Mouse (Mus musculus): ENCODE data around the gene Aldh1a3. TPM values are rescaled to one million over a fixed set of nuclear protein-coding genes. Genes with fewer than 3 reads are reported as not detected.

Gene Aldh1a3
- polyA plus RNA-seq, 1 experiment from 2014 or later, result 2.9 TPM

DNA sequence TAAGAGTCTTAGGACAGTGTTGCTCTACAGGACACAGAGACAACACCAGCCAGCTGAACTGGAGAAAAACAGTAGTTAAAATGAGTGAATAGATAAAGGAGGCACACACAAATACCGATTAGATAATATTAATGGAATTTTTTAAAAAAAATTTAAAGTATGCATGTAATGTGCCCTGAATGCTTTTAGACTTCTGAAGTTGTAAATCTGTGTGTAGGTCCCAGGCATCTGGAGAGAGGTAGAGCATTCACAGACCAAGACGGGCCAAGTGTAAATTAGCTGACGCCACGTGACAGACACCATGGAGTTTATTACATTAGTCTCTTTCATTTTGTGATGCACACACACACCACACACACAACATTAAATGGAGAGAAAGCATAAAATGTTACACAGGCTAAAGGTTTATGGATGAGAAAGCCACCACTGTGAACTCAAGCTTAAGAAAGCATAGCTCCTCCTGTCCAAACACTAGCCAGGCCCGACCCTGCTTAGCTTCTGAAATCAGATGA is 57.3 kb downstream of the Aldh1a3 start:
- Histone ChIP-seq H3K27ac (ENCODE audit: low read depth, low read length) (peak overlapping the region; percentile 48; the same call in 1 of the 2 replicates), H3K9me3 (ENCODE audit: control insufficient read depth, low read length) (no peaks in the 10 kb centered on the region), H3K4me1 (replicated peaks; ENCODE audit: control insufficient read depth, insufficient read depth, low read length) (peaks cover 2% of the 10 kb centered on the region), H3K4me3 (ENCODE audit: low read depth, low read length) (no peak overlapping the region), H3K4me2 (no peak overlapping the region), H3K36me3 (ENCODE audit: control insufficient read depth, insufficient read depth, low read length) (no peaks in the 10 kb centered on the region), H3K27me3 (replicated peaks; ENCODE audit: control insufficient read depth, insufficient read depth, low read length) (no peaks in the 10 kb centered on the region), H3K9ac (ENCODE audit: low read depth, low read length) (no peak overlapping the region)
- 71% methylated on average over 5 of the region's 5 CpGs for WGBS
- DNase-seq (ENCODE audit: low spot score), result no peak
- no peak for ATAC-seq (replicated peaks; ENCODE audit: low FRiP score)

DNA sequence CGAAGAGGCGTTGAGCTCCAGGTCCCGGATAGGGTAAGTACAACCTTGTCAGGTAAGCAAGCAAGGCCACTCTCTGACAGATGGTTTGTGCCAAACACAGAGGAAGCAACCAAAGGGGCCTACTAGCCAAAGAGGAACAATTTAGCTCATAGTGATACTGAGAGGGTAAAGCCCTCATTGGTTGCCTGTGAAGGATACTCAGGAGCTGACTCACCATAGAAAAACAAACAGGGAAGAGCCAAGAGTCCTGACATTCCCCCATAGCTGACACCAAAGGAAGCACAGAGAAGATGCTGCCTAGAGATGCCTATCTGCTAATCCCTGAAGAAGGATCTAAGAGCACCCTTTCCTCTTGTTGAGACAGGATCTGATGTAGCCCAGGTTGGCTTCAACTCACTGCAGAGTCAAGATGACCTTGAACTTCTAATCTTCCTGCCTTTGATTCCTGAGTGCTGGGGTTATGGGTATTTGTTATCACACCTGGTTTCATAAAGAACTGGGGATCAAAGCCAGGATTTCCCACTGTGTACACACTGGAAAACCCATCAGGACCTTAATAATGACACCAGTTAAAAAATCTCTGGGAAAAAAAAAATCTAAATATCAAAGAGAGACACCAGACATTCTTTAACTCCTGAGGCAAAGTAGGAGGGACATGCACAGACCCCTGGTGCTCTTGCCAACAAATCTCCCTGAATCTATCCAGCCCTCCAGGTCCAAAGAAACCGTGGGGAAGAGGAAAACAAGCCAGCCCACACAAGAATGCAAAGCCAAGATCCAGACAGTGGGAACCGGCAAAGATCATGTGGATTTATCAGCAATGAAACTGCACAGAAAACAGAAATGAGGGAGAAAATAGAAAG is 58.0 kb downstream of the Aldh1a3 start:
- Histone ChIP-seq H3K4me1 (replicated peaks; ENCODE audit: control insufficient read depth, insufficient read depth, low read length) (peaks cover 2% of the 10 kb centered on the region), H3K36me3 (ENCODE audit: control insufficient read depth, insufficient read depth, low read length) (no peaks in the 10 kb centered on the region), H3K4me2 (no peak overlapping the region), H3K9ac (ENCODE audit: low read depth, low read length) (no peak overlapping the region), H3K27ac (ENCODE audit: low read depth, low read length) (no peak overlapping the region), H3K27me3 (replicated peaks; ENCODE audit: control insufficient read depth, insufficient read depth, low read length) (no peaks in the 10 kb centered on the region), H3K9me3 (ENCODE audit: control insufficient read depth, low read length) (no peaks in the 10 kb centered on the region), H3K4me3 (ENCODE audit: low read depth, low read length) (no peak overlapping the region)
- ATAC-seq (replicated peaks; ENCODE audit: low FRiP score) (no peak), DNase-seq (ENCODE audit: low spot score) (no peak)
- 73% methylated on average over 5 of the region's 5 CpGs for WGBS

DNA sequence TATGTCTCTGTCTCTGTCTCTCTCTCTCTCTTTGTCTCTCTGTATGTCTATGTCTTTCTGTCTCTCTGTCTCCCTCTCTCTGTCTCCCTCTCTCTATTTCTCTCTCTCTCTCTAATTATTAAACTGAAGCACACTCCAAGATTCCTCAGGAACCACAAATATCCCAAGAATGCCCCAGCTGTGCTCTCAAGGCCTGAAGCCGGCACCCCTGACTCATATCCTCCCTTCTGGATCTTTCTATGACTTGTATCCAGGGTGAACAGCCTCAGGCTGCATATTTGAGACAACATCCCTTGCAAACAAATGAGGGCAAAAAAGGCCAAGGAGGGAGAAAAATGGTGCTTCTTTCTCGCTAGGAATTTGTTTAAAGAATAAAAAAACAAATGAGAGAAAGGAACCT is 61.4 kb downstream of the Aldh1a3 start, which contains the start of gene Gm10974:
TSS of gene Gm10974 (plus strand) at position 2 of the 400 bp plus-strand sequence.
- Histone ChIP-seq H3K27ac (ENCODE audit: low read depth, low read length) (peak within 1 kb of the TSS; percentile 21; the same call in 1 of the 2 replicates), H3K9me3 (ENCODE audit: control insufficient read depth, low read length) (no peaks in the 10 kb centered on the region), H3K4me3 (ENCODE audit: low read depth, low read length) (no peak within 1 kb of the TSS), H3K4me1 (replicated peaks; ENCODE audit: control insufficient read depth, insufficient read depth, low read length) (peaks cover 2% of the 10 kb centered on the region), H3K27me3 (replicated peaks; ENCODE audit: control insufficient read depth, insufficient read depth, low read length) (no peaks in the 10 kb centered on the region), H3K36me3 (ENCODE audit: control insufficient read depth, insufficient read depth, low read length) (no peaks in the 10 kb centered on the region), H3K4me2 (no peak within 1 kb of the TSS), H3K9ac (ENCODE audit: low read depth, low read length) (no peak within 1 kb of the TSS)
- 59% methylated on average over 2 of the region's 2 CpGs for WGBS
- DNase-seq (ENCODE audit: low spot score) (no peak), ATAC-seq (replicated peaks; ENCODE audit: low FRiP score) (no peak)

DNA sequence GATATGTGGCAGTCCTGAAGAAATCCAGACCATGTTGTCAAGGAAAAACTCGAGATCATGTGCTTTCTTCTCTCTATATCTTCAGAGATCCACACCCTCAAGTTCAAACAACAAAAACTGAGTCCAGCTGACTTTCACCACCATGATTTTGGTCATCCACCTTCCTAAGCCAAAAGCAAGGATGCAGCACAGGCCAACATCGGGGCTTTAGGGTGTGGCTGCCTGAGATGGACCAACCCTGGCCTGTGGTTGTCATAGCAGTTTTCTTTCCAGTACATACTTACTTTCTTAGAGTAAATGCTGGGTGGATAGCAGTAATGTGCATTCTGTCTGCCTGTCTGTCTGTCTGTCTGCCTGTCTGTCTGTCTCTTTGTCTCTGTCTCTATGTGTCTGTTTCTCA is 61.9 kb downstream of the Aldh1a3 start:
- Histone ChIP-seq H3K4me2 (no peak overlapping the region), H3K4me1 (replicated peaks; ENCODE audit: control insufficient read depth, insufficient read depth, low read length) (peaks cover 2% of the 10 kb centered on the region), H3K9ac (ENCODE audit: low read depth, low read length) (no peak overlapping the region), H3K9me3 (ENCODE audit: control insufficient read depth, low read length) (no peaks in the 10 kb centered on the region), H3K4me3 (ENCODE audit: low read depth, low read length) (no peak overlapping the region), H3K27ac (ENCODE audit: low read depth, low read length) (peak overlapping the region; percentile 21; the same call in 1 of the 2 replicates), H3K27me3 (replicated peaks; ENCODE audit: control insufficient read depth, insufficient read depth, low read length) (no peaks in the 10 kb centered on the region), H3K36me3 (ENCODE audit: control insufficient read depth, insufficient read depth, low read length) (no peaks in the 10 kb centered on the region; the same call in 1 of the 2 replicates)
- WGBS, result 74% methylated on average over 2 of the region's 2 CpGs
- no peak for DNase-seq (ENCODE audit: low spot score)
- no peak for ATAC-seq (replicated peaks; ENCODE audit: low FRiP score)

DNA sequence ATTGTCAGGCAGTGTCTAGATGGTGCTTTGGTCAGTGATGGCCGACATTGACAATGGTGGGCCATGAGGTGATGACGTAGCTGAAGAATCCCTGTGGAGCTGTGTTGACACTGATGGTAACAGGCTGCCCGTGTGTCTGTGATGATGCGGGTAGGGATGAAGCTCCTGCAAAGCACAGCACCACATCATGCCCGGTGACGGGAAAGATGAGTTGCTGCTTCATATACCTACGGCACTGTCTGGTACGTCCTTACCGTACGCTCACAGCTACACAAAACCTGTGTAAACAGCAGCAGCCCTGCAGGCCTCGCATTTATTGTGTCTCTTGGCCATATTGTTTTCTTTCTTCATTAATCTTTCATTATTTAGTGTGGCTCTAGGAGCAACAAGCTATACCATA is 62.8 kb downstream of the Aldh1a3 start:
- Histone ChIP-seq H3K27ac (ENCODE audit: low read depth, low read length) (no peak overlapping the region), H3K9ac (ENCODE audit: low read depth, low read length) (no peak overlapping the region), H3K27me3 (replicated peaks; ENCODE audit: control insufficient read depth, insufficient read depth, low read length) (no peaks in the 10 kb centered on the region), H3K4me3 (ENCODE audit: low read depth, low read length) (no peak overlapping the region), H3K36me3 (ENCODE audit: control insufficient read depth, insufficient read depth, low read length) (no peaks in the 10 kb centered on the region; the same call in 1 of the 2 replicates), H3K4me2 (no peak overlapping the region), H3K4me1 (replicated peaks; ENCODE audit: control insufficient read depth, insufficient read depth, low read length) (no peaks in the 10 kb centered on the region; the same call in 1 of the 2 replicates), H3K9me3 (ENCODE audit: control insufficient read depth, low read length) (no peaks in the 10 kb centered on the region)
- DNase-seq (ENCODE audit: low spot score) (peak; percentile 6), ATAC-seq (replicated peaks; ENCODE audit: low FRiP score) (no peak)
- WGBS, result 93% methylated on average over 11 of the region's 11 CpGs

DNA sequence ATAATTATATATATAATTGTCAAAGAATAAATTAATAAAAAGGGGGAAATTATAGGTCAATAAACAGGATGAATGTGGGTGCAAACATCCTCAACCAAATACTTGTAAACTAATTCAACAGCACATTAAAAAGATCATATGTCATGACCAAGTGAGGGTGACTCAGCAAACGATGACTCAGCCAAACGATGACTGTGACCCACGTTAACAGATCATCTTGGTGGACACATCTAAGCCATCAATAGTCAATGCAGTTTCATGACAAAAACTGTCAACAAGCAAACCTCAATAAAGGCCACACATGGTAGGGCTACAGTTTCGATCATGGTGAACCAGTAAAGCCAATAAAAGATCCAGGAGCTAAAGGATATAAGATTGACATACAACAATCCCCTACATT is 68.3 kb downstream of the Aldh1a3 start:
- 79% methylated on average over 4 of the region's 4 CpGs for WGBS
- DNase-seq (ENCODE audit: low spot score) (no peak), ATAC-seq (replicated peaks; ENCODE audit: low FRiP score) (no peak)

DNA sequence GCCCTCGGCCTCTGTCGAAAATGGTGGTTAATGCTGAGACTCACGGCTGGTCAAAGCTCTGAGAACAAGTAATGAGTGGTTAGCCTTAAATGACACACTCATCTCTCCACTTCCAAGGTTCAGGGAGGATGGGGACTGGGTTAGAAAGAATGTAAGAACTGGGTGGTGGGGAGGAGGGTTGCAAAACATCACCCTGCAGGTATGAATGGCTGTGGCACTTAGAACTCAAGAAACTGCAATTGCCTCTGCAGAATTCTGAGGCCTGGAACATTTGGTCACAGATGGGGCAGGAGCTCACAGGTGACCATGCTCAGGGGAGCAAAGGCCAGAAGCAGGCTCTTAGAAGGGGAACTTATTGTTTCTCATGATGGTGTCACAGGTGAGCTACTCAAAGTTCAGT is 68.9 kb downstream of the Aldh1a3 start:
- Histone ChIP-seq H3K9me3 (ENCODE audit: control insufficient read depth, low read length) (no peaks in the 10 kb centered on the region), H3K4me1 (replicated peaks; ENCODE audit: control insufficient read depth, insufficient read depth, low read length) (peaks cover 6% of the 10 kb centered on the region; the same call in 1 of the 2 replicates), H3K27ac (ENCODE audit: low read depth, low read length) (no peak overlapping the region; the same call in 1 of the 2 replicates), H3K9ac (ENCODE audit: low read depth, low read length) (no peak overlapping the region), H3K36me3 (ENCODE audit: control insufficient read depth, insufficient read depth, low read length) (no peaks in the 10 kb centered on the region; the same call in 1 of the 2 replicates), H3K4me2 (no peak overlapping the region), H3K4me3 (ENCODE audit: low read depth, low read length) (no peak overlapping the region), H3K27me3 (replicated peaks; ENCODE audit: control insufficient read depth, insufficient read depth, low read length) (no peaks in the 10 kb centered on the region)
- no peak for DNase-seq (ENCODE audit: low spot score)
- ATAC-seq (replicated peaks; ENCODE audit: low FRiP score), result no peak
- 86% methylated on average over 3 of the region's 3 CpGs for WGBS

More for the DNA sequence above, 68.3 kb downstream of the Aldh1a3 start:
- Histone ChIP-seq H3K9ac (ENCODE audit: low read depth, low read length) (no peak overlapping the region), H3K4me1 (replicated peaks; ENCODE audit: control insufficient read depth, insufficient read depth, low read length) (peaks cover 6% of the 10 kb centered on the region; the same call in 1 of the 2 replicates), H3K27me3 (replicated peaks; ENCODE audit: control insufficient read depth, insufficient read depth, low read length) (no peaks in the 10 kb centered on the region), H3K36me3 (ENCODE audit: control insufficient read depth, insufficient read depth, low read length) (no peaks in the 10 kb centered on the region; the same call in 1 of the 2 replicates), H3K4me3 (ENCODE audit: low read depth, low read length) (no peak overlapping the region), H3K9me3 (ENCODE audit: control insufficient read depth, low read length) (no peaks in the 10 kb centered on the region), H3K27ac (ENCODE audit: low read depth, low read length) (no peak overlapping the region), H3K4me2 (no peak overlapping the region)

DNA sequence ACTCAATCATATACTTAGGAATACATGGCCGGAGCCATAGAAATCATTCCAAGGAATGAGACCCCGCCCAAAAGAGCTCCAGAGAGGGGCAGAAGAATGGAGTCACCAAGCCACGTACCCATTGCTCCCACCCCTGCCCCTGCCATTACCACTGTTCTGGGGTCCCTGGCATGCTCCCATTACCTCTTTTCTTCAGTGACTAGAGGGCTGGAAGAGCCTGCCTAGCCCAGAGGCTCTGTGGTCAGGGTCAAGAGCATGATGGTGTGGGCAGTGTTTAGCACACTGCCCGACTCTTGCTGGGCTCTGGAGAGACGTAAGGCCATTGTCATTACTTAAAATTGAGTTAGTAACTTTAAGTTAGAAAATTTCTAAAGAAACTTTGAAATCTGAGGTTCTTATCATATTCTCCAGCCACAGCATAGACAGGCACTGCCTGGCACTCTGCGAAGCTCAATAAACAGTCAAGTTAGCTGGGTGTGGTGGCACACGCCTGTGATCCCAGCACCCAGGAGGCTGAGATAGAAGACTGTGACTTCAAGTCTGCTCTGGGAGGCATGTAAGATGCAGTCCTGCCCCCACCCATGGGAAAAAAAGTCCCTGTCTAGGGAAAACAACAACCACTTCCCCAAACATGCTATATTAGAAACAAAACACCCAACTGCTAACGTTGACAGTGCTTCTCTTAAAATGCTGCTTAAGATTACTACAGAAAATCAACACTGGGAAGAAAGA is 71.4 kb downstream of the Aldh1a3 start:
- Histone ChIP-seq H3K9ac (ENCODE audit: low read depth, low read length) (no peak overlapping the region), H3K36me3 (ENCODE audit: control insufficient read depth, insufficient read depth, low read length) (no peaks in the 10 kb centered on the region; the same call in 1 of the 2 replicates), H3K4me1 (replicated peaks; ENCODE audit: control insufficient read depth, insufficient read depth, low read length) (peaks cover 6% of the 10 kb centered on the region; the same call in 1 of the 2 replicates), H3K9me3 (ENCODE audit: control insufficient read depth, low read length) (no peaks in the 10 kb centered on the region), H3K27me3 (replicated peaks; ENCODE audit: control insufficient read depth, insufficient read depth, low read length) (no peaks in the 10 kb centered on the region), H3K27ac (ENCODE audit: low read depth, low read length) (no peak overlapping the region), H3K4me3 (ENCODE audit: low read depth, low read length) (no peak overlapping the region), H3K4me2 (no peak overlapping the region)
- DNase-seq (ENCODE audit: low spot score), result no peak
- 76% methylated on average over 8 of the region's 8 CpGs for WGBS
- ATAC-seq (replicated peaks; ENCODE audit: low FRiP score), result peak; percentile 68

All from liver, embryonic 11.5 days (tissue).